Mouse (Mus musculus) forebrain, embryonic 10.5 days (tissue): ENCODE results near the gene Cdh13. TPM values are rescaled to one million over a fixed set of nuclear protein-coding genes. Genes with fewer than 3 reads are reported as not detected.
A peak's percentile ranks its signal among the peaks of the same experiment; 100 is the strongest.

Experiments used
- DNase-seq: peaks from one replicate; pipeline ENCODE4 v3.0.0-alpha.2; 2017; ENCODE audit warnings: low spot score; ENCODE audit errors: extremely low spot score
- H3K27ac ChIP-seq: fragments of 300-500 bp; sonication (generic); 2 replicates; pipeline ENCODE4 v1.5.1; 2016; ENCODE audit warnings: mild to moderate bottlenecking
- H3K27me3 ChIP-seq: fragments of 300-500 bp; sonication (generic); 2 replicates; pipeline ENCODE4 v1.6.1; 2016; ENCODE audit warnings: mild to moderate bottlenecking; ENCODE audit not compliant: poor library complexity, severe bottlenecking
- H3K36me3 ChIP-seq: fragments of 300-500 bp; sonication (generic); replicated peaks from 2 replicates; pipeline ENCODE4 v1.6.1; 2016; ENCODE audit warnings: mild to moderate bottlenecking, moderate library complexity
- H3K4me1 ChIP-seq: fragments of 300-500 bp; sonication (generic); 2 replicates; pipeline ENCODE4 v1.6.1; 2016
- H3K4me3 ChIP-seq: fragments of 300-500 bp; sonication (generic); 2 replicates; pipeline ENCODE4 v1.5.1; 2016; ENCODE audit warnings: mild to moderate bottlenecking, moderate library complexity
- H3K9me3 ChIP-seq: fragments of 300-500 bp; sonication (generic); 2 replicates; pipeline ENCODE4 v1.6.1; 2016; ENCODE audit warnings: mild to moderate bottlenecking, moderate library complexity
- WGBS: fragments of 180-500 bp; shearing (Covaris S2); methylation state at CpG from one replicate; pipeline ENCODE4 v1.1.7; 2016; 5-methylcytosine and 5-hydroxymethylcytosine counted together
- polyA plus RNA-seq: library from polyadenylated mRNA; unstranded; fragments of >200 nt; fragmentation: Nextera tagmentation; extraction: Ambion mirVana; gene quantifications from 2 replicates; pipeline ENCODE4 v1.2.1, GENCODE M21; 2016

Gene Cdh13
- polyA plus RNA-seq, 1 experiment from 2014 or later, result 3.3 TPM

DNA sequence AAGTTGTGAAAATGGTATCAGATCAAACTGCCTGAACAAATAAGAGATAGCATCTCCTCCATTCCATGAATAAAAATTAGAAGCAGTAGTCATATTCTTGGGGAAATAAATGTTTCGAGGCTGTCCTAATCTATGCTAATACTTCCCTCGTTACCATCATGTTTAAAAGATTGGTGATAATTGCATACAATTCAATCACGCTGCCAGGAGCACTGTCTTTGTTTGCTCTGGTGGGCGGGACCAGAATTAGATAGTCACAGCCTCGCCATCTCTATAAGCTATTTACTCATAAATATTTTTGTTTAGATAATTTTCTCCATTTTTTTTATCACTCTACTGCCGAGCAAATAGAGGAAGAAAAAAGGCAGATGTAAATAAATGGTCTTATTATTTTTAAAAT, 819.3 kb downstream of the Cdh13 start:
- no peaks in the 10 kb centered on the region for H3K9me3 ChIP-seq
- no peaks in the 10 kb centered on the region for H3K36me3 ChIP-seq
- H3K4me3 ChIP-seq, result no peak overlapping the region
- no peaks in the 10 kb centered on the region for H3K27me3 ChIP-seq
- WGBS, result 86% methylated on average over 6 of the region's 6 CpGs
- no peak overlapping the region for H3K27ac ChIP-seq
- no peak for DNase-seq
- peaks cover 9% of the 10 kb centered on the region for H3K4me1 ChIP-seq

DNA sequence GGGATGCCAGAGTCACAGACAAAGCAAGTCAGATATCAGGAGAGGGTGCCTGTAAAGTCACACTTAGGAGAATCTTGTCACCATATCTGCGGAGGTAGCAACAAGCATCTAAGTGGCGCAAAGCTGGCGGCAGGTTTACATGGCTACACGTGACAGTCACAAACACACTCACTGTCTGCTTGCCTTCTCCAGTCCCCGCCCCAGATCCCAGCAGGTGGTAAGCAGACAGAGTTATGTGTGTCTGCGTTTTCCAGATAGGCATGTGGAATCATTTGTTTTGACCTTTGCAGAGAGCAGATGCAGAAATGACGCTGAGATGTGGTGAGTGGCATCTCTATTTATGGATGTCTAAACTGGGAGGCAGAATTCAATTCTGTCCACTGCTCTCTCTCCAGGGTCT, 826.1 kb downstream of the Cdh13 start:
- WGBS, result 87% methylated on average over 7 of the region's 7 CpGs
- Histone ChIP-seq H3K36me3 (no peaks in the 10 kb centered on the region), H3K4me3 (no peak overlapping the region), H3K9me3 (no peaks in the 10 kb centered on the region), H3K27ac (no peak overlapping the region), H3K4me1 (peaks cover 4% of the 10 kb centered on the region), H3K27me3 (no peaks in the 10 kb centered on the region)
- DNase-seq, result no peak

DNA sequence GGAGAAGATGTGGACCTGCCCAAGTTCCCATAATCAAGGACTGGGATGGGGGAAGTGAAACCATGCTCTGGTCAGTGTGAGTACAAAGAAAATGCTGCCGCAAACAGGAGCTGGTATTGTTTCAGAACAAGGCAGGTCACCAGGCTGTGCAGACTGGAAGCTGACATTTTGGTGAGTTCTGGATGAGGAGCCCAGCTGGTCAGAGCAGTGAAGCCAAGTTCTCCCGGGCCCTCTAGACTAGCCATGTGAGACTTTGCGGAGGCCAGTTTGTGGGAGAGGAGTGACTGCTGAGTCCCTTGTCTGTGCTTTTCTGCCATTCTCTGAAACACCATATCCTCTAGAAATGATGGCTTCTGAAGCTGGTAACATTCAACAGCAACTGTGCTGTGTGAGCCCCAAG, 829.3 kb downstream of the Cdh13 start:
- Histone ChIP-seq H3K9me3 (no peaks in the 10 kb centered on the region), H3K27me3 (no peaks in the 10 kb centered on the region), H3K4me3 (no peak overlapping the region), H3K27ac (no peak overlapping the region), H3K36me3 (no peaks in the 10 kb centered on the region), H3K4me1 (peaks cover 4% of the 10 kb centered on the region)
- 95% methylated on average over 3 of the region's 3 CpGs for WGBS
- DNase-seq, result no peak

DNA sequence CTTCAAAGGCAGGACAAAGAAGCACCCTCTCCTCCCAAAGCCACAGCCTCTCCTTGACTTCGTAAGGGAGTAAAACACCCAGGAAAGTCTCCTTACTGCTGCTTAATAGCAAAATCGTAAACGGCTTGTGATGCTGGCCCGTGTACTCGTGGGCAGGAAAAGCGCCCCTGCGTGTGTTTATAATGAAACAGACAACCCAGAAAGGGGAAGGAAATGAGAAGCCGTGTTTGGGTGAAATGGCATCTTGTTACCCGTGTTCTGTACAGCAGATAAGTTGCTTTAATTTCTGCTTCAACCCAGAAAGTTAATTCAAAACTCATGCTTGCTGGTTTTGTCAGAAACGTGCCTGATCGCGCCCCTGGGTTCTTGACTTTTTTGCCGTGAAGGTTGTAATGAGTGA, 837.7 kb downstream of the Cdh13 start:
- H3K4me1 ChIP-seq, result no peaks in the 10 kb centered on the region
- no peak for DNase-seq
- no peaks in the 10 kb centered on the region for H3K27me3 ChIP-seq
- no peak overlapping the region for H3K4me3 ChIP-seq
- H3K27ac ChIP-seq, result no peak overlapping the region
- H3K9me3 ChIP-seq, result no peaks in the 10 kb centered on the region
- no peaks in the 10 kb centered on the region for H3K36me3 ChIP-seq
- 88% methylated on average over 13 of the region's 13 CpGs for WGBS

DNA sequence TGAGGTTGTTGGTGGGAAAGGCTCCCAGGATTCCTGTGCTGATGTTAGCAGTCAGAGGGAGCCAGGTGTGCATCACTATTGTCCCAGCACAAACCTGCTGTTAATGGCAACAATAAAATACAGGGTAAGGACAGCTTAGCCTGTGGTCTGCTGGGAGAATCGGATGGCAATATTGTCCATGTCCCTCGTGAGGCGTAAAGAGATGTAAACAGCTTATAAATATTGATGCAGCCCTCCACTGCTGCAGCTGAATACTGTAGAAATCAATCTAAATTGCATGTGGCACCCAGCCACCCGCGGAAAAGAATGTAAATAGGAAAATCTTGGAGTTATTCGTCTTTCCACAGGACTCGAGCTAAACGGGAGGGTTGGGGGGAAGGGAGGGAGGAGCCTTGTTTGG, 844.3 kb downstream of the Cdh13 start:
- DNase-seq, result no peak
- no peaks in the 10 kb centered on the region for H3K27me3 ChIP-seq
- no peaks in the 10 kb centered on the region for H3K9me3 ChIP-seq
- no peaks in the 10 kb centered on the region for H3K36me3 ChIP-seq
- 84% methylated on average over 8 of the region's 8 CpGs for WGBS
- H3K4me3 ChIP-seq, result no peak overlapping the region
- no peak overlapping the region for H3K27ac ChIP-seq
- no peaks in the 10 kb centered on the region for H3K4me1 ChIP-seq

DNA sequence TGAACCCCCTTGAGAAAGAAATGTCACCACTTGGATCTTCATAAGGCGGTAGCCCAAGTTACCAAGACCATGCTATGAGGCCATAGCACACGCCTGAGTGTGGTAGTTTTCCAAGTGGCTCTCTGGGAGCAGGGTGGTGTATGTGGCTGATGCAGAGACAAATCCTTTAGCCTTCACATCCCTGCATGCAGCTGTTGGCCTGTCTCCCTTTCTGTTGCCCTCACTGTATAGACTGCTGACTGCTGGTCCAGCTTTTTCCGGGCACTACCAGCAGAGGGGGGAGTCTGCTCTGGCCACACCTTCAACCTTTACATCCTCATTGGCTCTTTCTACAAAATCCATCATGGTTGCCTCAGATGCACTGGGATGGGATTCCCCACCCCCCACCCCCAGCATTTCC, 844.7 kb downstream of the Cdh13 start:
- no peaks in the 10 kb centered on the region for H3K9me3 ChIP-seq
- H3K4me3 ChIP-seq, result no peak overlapping the region
- no peaks in the 10 kb centered on the region for H3K4me1 ChIP-seq
- no peak overlapping the region for H3K27ac ChIP-seq
- WGBS, result 77% methylated on average over 3 of the region's 3 CpGs
- H3K36me3 ChIP-seq, result no peaks in the 10 kb centered on the region
- no peak for DNase-seq
- H3K27me3 ChIP-seq, result no peaks in the 10 kb centered on the region

DNA sequence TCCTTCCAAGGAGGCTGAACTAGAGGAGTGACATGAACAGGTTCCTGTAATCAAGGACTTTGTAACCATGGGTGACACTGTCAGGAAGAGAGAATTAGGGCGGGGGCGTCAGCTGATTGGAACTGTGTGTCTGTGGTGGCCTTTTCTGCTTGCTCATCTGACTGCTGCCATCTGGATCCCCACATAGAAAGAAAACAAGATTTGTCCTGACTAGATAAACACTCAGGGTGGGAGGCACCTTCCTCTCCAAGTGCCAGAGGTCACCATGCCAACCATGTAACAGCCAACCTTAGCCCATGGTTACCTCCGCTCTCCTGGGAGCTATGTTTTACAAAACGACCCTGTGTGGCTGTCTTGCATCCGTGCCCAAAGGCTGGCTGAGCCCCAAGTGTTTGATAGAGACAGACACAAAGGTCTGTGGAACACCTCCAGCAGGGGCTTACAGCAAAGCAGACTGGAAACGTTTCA, 873.0 kb downstream of the Cdh13 start:
- DNase-seq, result no peak
- H3K9me3 ChIP-seq, result no peaks in the 10 kb centered on the region
- H3K27ac ChIP-seq, result no peak overlapping the region
- 73% methylated on average over 6 of the region's 6 CpGs for WGBS
- H3K4me3 ChIP-seq, result no peak overlapping the region
- H3K27me3 ChIP-seq, result no peaks in the 10 kb centered on the region
- no peaks in the 10 kb centered on the region for H3K4me1 ChIP-seq
- H3K36me3 ChIP-seq, result no peaks in the 10 kb centered on the region

DNA sequence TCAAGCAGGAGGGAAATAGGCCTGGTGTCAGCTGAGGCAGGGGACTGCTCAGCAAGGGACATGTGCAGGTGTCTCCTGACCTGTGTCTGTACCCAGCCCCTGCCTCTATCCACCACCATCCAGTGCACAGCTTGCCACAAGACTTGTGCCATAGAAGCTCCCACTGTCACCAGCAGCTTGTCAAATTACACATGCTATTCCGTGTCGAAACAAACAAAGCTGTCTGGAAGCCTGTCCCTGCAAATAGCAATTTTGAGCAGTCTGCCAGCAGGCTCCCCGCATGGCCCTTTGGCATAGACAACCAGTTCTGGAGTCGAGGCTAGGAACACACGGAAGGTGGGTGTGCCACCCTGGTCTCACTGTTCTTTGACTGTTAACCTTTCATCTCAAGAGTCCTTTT, 875.1 kb downstream of the Cdh13 start:
- Histone ChIP-seq H3K9me3 (no peaks in the 10 kb centered on the region), H3K4me1 (no peaks in the 10 kb centered on the region), H3K4me3 (no peak overlapping the region), H3K36me3 (no peaks in the 10 kb centered on the region), H3K27me3 (no peaks in the 10 kb centered on the region), H3K27ac (no peak overlapping the region)
- no peak for DNase-seq
- WGBS, result 94% methylated on average over 5 of the region's 5 CpGs

DNA sequence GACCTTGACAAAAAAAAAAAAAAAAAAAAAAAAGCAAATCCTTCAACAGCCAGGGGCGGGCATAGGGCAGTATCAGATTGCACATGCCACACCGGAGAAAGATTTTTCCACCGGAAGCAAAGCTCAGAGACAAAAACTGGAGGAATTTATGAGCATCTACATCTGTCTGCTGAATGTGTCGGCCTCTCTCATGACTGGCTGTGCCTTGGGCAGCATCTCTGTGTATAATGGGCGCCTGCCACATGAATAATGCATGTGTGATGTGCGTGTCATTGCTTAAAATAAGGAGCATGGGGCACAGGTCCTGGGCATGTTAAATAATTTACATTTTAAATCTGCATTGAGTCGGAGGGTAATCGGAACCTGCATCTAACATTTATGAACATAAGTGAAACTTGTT, 876.3 kb downstream of the Cdh13 start:
- Histone ChIP-seq H3K4me3 (no peak overlapping the region), H3K27me3 (no peaks in the 10 kb centered on the region), H3K36me3 (no peaks in the 10 kb centered on the region), H3K4me1 (no peaks in the 10 kb centered on the region), H3K9me3 (no peaks in the 10 kb centered on the region), H3K27ac (no peak overlapping the region)
- WGBS, result 80% methylated on average over 8 of the region's 8 CpGs
- no peak for DNase-seq

DNA sequence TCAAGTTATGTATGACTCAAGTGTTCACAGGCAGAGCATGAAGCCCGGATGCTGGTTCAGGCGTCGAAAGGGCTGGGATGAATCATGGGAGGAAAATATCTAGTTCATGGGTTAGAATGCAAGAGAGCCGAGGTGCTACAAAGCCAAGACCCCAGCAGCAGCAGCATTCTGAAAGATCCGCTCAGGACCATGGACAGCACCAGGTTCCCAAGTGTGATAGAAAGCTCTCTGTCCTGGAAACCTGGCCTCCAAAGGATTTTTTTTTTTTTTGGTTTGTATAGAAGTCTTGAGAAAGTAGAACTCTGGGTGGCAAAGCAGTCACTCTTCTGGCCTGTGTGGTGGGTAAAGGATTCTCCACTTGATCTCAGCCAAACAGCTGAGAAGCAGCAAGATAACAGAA, 880.5 kb downstream of the Cdh13 start:
- no peaks in the 10 kb centered on the region for H3K4me1 ChIP-seq
- peak; percentile 38 for DNase-seq
- H3K4me3 ChIP-seq, result no peak overlapping the region
- no peak overlapping the region for H3K27ac ChIP-seq
- no peaks in the 10 kb centered on the region for H3K27me3 ChIP-seq
- 69% methylated on average over 5 of the region's 5 CpGs for WGBS
- no peaks in the 10 kb centered on the region for H3K9me3 ChIP-seq
- no peaks in the 10 kb centered on the region for H3K36me3 ChIP-seq

DNA sequence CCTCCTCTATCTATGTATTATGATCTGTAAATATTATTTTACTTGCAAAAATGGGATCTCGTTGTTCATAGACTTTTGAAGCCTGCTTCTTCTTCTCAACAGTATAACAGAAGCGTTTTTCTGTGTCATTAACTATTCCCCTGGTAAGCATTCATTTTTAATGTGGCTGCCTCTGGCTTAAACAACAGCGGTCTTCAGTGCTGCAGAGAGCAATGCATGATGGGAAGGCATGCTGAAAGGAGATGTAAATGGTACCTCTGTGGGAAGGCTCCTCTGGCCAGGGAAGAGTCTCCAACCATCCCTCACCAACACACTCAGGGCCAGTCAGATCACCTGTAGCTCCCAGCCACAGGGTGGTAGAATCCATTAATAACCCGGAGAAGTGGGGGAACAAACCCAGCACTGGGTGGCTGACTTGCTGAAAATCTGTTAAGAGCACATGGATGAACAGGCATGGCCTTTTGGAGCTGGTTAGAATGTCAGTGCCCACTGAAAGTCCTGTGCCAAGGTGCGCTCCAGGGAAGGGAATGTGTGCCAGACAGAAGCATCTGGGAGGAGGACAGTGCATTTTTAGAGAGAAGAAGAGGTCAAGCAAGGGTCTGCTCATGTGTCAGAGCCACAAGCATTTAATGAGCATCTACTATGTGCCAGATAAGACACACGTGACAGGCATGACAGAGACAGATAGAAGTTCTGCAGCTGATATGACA, 893.8 kb downstream of the Cdh13 start:
- no peak overlapping the region for H3K4me3 ChIP-seq
- H3K4me1 ChIP-seq, result peaks cover 7% of the 10 kb centered on the region
- H3K36me3 ChIP-seq, result no peaks in the 10 kb centered on the region
- no peaks in the 10 kb centered on the region; the same call in 1 of the 2 replicates for H3K27me3 ChIP-seq
- no peak overlapping the region for H3K27ac ChIP-seq
- H3K9me3 ChIP-seq, result no peaks in the 10 kb centered on the region
- 81% methylated on average over 6 of the region's 6 CpGs for WGBS
- no peak for DNase-seq

DNA sequence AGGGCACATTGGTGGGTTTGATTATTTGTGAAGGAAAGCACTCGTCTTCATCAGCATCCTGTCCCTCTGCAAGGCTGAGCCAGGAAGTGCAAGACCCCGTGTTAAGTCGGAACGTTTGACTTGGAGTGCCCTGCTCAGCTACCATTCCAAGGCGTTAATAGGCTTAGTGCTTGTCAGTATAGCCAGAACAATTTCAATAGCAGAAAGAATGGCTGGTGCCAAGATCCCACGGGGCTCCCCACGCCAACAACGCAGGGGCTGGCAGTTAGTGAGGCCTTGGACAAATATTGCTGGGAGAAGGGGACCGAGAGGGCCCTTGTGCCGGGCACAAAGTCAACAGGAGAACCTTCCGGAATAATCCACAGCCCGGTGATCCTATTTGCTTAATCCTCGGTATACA, 897.1 kb downstream of the Cdh13 start:
- H3K27ac ChIP-seq, result no peak overlapping the region
- H3K36me3 ChIP-seq, result no peaks in the 10 kb centered on the region
- WGBS, result 56% methylated on average over 13 of the region's 13 CpGs
- DNase-seq, result no peak
- H3K4me3 ChIP-seq, result no peak overlapping the region
- H3K9me3 ChIP-seq, result no peaks in the 10 kb centered on the region
- H3K27me3 ChIP-seq, result no peaks in the 10 kb centered on the region; the same call in 1 of the 2 replicates
- peaks cover 7% of the 10 kb centered on the region for H3K4me1 ChIP-seq

DNA sequence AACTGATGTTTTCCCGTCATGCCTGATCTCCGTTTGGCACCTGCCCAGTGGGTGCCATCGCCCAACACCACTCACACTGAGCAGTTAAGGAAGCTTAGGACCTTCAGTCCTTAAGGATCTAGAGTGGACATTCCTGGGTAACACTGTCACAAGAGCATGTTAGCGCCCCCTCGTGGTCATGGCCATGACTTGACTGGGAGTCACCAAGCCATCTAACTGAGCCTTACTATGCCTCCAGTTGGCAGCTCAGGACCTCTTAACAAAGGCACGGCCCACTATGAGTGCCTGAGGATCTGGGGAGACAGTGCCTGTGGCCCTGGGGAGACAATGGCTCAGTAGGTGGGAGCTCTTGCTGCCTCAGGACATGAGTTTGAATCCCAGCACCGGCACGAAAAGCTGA, 912.2 kb downstream of the Cdh13 start:
- WGBS, result 63% methylated on average over 8 of the region's 8 CpGs

More for the DNA sequence above, 912.2 kb downstream of the Cdh13 start:
- Histone ChIP-seq H3K27ac (no peak overlapping the region), H3K9me3 (peaks cover 4% of the 10 kb centered on the region; the same call in 1 of the 2 replicates), H3K27me3 (no peaks in the 10 kb centered on the region), H3K36me3 (no peaks in the 10 kb centered on the region), H3K4me3 (no peak overlapping the region), H3K4me1 (no peaks in the 10 kb centered on the region)
- no peak for DNase-seq
